In genomic region chr5:53996822-53997221, GRCm38 (mm10) we compare ENCODE assay signal across 28 mouse cellular contexts.
"Had no signal": no experiment of that assay in that cellular context is flagged by ENCODE, and none has a peak within 500 bp of the region (broad histone marks: within the 10 kb centered on the region; RNA-seq: fewer than 3 reads in every experiment).

No protein-coding gene starts in this region.

- H3K9ac ChIP-seq: embryonic facial prominence, embryonic 12.5 days; embryonic facial prominence, embryonic 13.5 days; embryonic facial prominence, embryonic 15.5 days; forebrain, embryonic 12.5 days; forebrain, embryonic 13.5 days; forebrain, embryonic 15.5 days; forebrain, postnatal 0 days had no signal

- ATAC-seq: forebrain, embryonic 13.5 days; forebrain, embryonic 14.5 days; forebrain, embryonic 15.5 days; forebrain, embryonic 16.5 days; forebrain, postnatal 0 days had no signal

- DNase-seq: cerebellum, adult 8-10 months; cerebellum, adult 9-10 months; cerebellum, adult 9-11 months; cerebellum, postnatal 10 days; cerebellum, postnatal 14 days; cerebellum, postnatal 25 days; cerebellum, postnatal 36 days; embryo, embryonic 11 days; forebrain, postnatal 0 days; gastrocnemius, adult 2 months; gastrocnemius, postnatal 10 days; gastrocnemius, postnatal 14 days; gastrocnemius, postnatal 25 days; gastrocnemius, postnatal 36 days; heart, adult 11 months; heart, adult 18-20 months; heart, adult 2 months had no signal

- H3K4me3 ChIP-seq: embryonic facial prominence, embryonic 12.5 days; embryonic facial prominence, embryonic 13.5 days; erythroblast, embryonic 14.5 days; forebrain, embryonic 12.5 days; forebrain, embryonic 15.5 days; gastrocnemius, adult 2 months; heart, adult 2 months had no signal

- H3K9me3 ChIP-seq: embryonic facial prominence, embryonic 10.5 days; embryonic facial prominence, embryonic 12.5 days; embryonic facial prominence, embryonic 13.5 days; embryonic facial prominence, embryonic 15.5 days; forebrain, embryonic 10.5 days; forebrain, embryonic 12.5 days; forebrain, embryonic 13.5 days; forebrain, embryonic 15.5 days had no signal

- H3K27me3 ChIP-seq: embryonic facial prominence, embryonic 12.5 days; embryonic facial prominence, embryonic 13.5 days; embryonic facial prominence, embryonic 15.5 days; forebrain, embryonic 13.5 days; forebrain, embryonic 15.5 days had no signal

- H3K27ac ChIP-seq: embryonic facial prominence, embryonic 10.5 days; embryonic facial prominence, embryonic 12.5 days; embryonic facial prominence, embryonic 13.5 days; embryonic facial prominence, embryonic 15.5 days; forebrain, embryonic 10.5 days; forebrain, embryonic 12.5 days; forebrain, embryonic 13.5 days; heart, adult 2 months had no signal

- H3K36me3 ChIP-seq: embryonic facial prominence, embryonic 10.5 days; embryonic facial prominence, embryonic 12.5 days; embryonic facial prominence, embryonic 13.5 days; embryonic facial prominence, embryonic 15.5 days; forebrain, embryonic 10.5 days; forebrain, embryonic 12.5 days; forebrain, embryonic 15.5 days had no signal
